Mouse (Mus musculus) megakaryocyte, embryonic 14.5 days (primary cell): ENCODE results near the gene Tex9.

Experiments used
- FLI1 ChIP-seq: IDR thresholded peaks from 2 replicates; pipeline ENCODE4 v1.6.1; 2012; ENCODE audit warnings: low read length, inconsistent platforms, mixed read lengths
- GATA1 ChIP-seq: IDR thresholded peaks from 3 replicates; pipeline ENCODE4 v1.6.1; 2012; ENCODE audit warnings: mixed read lengths, low read length, inconsistent platforms, borderline replicate concordance

DNA sequence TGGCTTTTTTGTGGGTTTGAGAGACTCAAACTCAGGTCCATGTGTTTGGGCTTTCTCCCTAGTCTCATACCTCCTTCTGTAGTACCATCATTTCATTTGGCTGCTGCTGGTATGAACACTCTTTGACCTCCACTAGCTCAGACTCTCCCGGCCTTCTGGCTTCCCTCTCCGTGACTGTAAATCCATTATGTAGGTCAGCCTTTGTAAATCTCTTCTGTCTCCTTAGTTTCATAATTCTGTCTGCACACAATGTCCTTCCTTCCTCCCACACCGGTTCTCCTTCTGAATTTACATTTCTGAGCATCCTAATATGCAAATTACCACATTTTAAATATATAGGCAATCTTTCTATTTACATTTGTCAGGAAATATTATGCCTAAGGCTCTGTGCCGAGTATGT lies 64.2 kb downstream of the Tex9 start:
- TF ChIP-seq GATA1 (no peak), FLI1 (no peak)
